Mouse (Mus musculus): ENCODE measurements around the gene Spink4. TPM values are rescaled to one million over a fixed set of nuclear protein-coding genes. Genes with fewer than 3 reads are reported as not detected.

Spink4 gene
- not detected in 2 replicates for total RNA-seq (2012; rRNA removed)

DNA sequence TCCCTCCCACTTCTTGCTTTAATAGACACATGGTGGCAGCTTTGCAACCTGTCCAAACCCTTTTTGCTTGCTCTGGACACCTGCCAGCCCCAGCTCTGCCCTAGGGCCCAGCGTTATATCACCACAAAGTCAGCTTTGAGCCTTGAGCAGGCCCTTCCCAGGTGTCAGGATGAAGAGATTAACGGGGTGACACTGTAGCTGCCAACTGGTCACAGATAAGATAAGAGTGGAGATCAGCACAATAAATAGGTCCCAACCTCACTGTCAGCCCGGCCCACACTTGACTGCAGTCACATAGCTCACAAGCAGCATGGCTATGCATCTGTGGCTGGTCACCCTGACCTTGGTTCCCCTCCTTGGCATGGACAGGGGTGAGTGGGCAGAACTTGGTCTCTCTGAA is at the start of gene Spink4:
Gene Spink4 (plus strand): TSS at position 268 of the 400 bp plus-strand sequence.
- no peak within 1 kb of the TSS for H3K9ac ChIP-seq (ENCODE audit: insufficient read depth, low read depth, low read length, poor library complexity, severe bottlenecking)
- H3K9me3 ChIP-seq (ENCODE audit: control insufficient read depth, insufficient read depth, low read depth, low read length) = no peaks in the 10 kb centered on the region
- H3K27ac ChIP-seq (ENCODE audit: insufficient read depth, low read depth, low read length, poor library complexity, severe bottlenecking) = no peak within 1 kb of the TSS
- H3K4me1 ChIP-seq (ENCODE audit: control insufficient read depth in 2 of 2, insufficient read depth in 2 of 2, low read length in 2 of 2, poor library complexity in 1 of 2) = peaks cover 2 to 6% of the 10 kb centered on the region in 2 experiments; a peak in 3 of 4 replicates
- no peak for DNase-seq (ENCODE audit: low read depth, low spot score)
- TF ChIP-seq HCFC1 (IDR thresholded peaks at IDR 0.05; ENCODE audit: borderline replicate concordance, insufficient read depth, low read length) (no peak), ZNF384 (IDR thresholded peaks at IDR 0.05; ENCODE audit: low read depth, low read length) (no peak), CHD2 (IDR thresholded peaks at IDR 0.05; ENCODE audit: low read depth, low read length) (no peak), MAFK (IDR thresholded peaks at IDR 0.05; ENCODE audit: insufficient read depth, low read depth, low read length) (no peak), ZC3H11A (IDR thresholded peaks at IDR 0.05; ENCODE audit: borderline replicate concordance, low read depth, low read length) (no peak)
- in situ Hi-C loops (cut with MboI; ENCODE audit: low sequenced_read_pairs in 2 of 2, unreplicated experiment in 2 of 2) = no loop called here
- H3K4me3 ChIP-seq (ENCODE audit: insufficient read depth in 1 of 2, low read depth in 1 of 2, low read length in 2 of 2, poor library complexity in 1 of 2, severe bottlenecking in 1 of 2) = no peak within 1 kb of the TSS
- no peaks in the 10 kb centered on the region for H3K36me3 ChIP-seq (ENCODE audit: control insufficient read depth, insufficient read depth, low read length, poor library complexity, severe bottlenecking)

DNA sequence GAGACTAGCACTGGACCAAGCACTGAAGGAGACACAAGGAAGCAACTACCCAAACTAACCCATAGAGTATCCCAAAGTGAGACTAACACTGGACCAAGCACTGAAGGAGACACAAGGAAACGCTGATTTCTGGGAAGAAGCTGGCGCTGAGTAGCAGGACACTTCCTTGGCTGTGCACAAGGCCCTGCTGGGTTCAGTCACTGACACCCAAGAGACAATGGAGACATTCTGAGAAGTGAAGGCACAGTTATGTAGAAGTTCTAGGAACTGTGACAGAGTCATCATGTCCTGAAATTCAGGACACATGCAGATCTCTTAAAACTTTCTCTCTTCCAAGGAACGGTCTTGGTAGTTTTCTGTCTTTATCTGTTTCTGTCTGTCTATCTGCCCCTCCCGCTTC is 49.6 kb upstream of the Spink4 start:
- Histone ChIP-seq H3K4me1 (ENCODE audit: control insufficient read depth in 2 of 2, insufficient read depth in 2 of 2, low read length in 2 of 2, poor library complexity in 1 of 2) (peaks cover 3 to 7% of the 10 kb centered on the region in 2 experiments; a peak in 2 of 4 replicates), H3K27ac (ENCODE audit: insufficient read depth, low read depth, low read length, poor library complexity, severe bottlenecking) (no peak overlapping the region), H3K36me3 (ENCODE audit: control insufficient read depth, insufficient read depth, low read length, poor library complexity, severe bottlenecking) (no peaks in the 10 kb centered on the region), H3K4me3 (ENCODE audit: insufficient read depth in 1 of 2, low read depth in 1 of 2, low read length in 2 of 2, poor library complexity in 1 of 2, severe bottlenecking in 1 of 2) (no peak overlapping the region), H3K9me3 (ENCODE audit: control insufficient read depth, insufficient read depth, low read depth, low read length) (no peaks in the 10 kb centered on the region), H3K9ac (ENCODE audit: insufficient read depth, low read depth, low read length, poor library complexity, severe bottlenecking) (no peak overlapping the region)
- TF ChIP-seq HCFC1 (IDR thresholded peaks at IDR 0.05; ENCODE audit: borderline replicate concordance, insufficient read depth, low read length) (no peak), MAFK (IDR thresholded peaks at IDR 0.05; ENCODE audit: insufficient read depth, low read depth, low read length) (no peak), CHD2 (IDR thresholded peaks at IDR 0.05; ENCODE audit: low read depth, low read length) (no peak), ZNF384 (IDR thresholded peaks at IDR 0.05; ENCODE audit: low read depth, low read length) (no peak), ZC3H11A (IDR thresholded peaks at IDR 0.05; ENCODE audit: borderline replicate concordance, low read depth, low read length) (no peak)
- in situ Hi-C loops (cut with MboI; ENCODE audit: low sequenced_read_pairs in 2 of 2, unreplicated experiment in 2 of 2) = no loop called here
- no peak for DNase-seq (ENCODE audit: low read depth, low spot score)

DNA sequence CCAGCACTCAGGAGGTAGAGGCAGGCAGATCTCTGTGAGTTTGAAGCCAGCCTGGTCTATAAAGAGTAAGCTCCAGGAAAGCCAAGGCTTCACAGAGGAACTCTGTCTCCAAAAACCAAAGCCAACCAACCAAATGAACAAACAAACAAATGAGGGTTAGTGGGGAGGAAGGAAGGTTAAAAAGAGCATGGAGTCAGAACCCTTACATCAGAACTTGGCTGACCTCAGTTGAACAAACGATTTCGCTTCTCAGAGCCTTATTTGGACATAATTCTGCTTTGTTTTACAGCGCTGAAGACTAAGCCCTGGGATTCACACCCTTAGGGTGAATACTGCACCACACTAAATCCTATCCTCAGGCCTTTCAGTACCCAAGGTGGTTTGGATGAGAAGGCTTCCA is 47.7 kb upstream of the Spink4 start:
- in situ Hi-C loops (cut with MboI; ENCODE audit: low sequenced_read_pairs in 2 of 2, unreplicated experiment in 2 of 2) = no loop called here
- no peak overlapping the region for H3K27ac ChIP-seq (ENCODE audit: insufficient read depth, low read depth, low read length, poor library complexity, severe bottlenecking)
- no peak for DNase-seq (ENCODE audit: low read depth, low spot score)

DNA sequence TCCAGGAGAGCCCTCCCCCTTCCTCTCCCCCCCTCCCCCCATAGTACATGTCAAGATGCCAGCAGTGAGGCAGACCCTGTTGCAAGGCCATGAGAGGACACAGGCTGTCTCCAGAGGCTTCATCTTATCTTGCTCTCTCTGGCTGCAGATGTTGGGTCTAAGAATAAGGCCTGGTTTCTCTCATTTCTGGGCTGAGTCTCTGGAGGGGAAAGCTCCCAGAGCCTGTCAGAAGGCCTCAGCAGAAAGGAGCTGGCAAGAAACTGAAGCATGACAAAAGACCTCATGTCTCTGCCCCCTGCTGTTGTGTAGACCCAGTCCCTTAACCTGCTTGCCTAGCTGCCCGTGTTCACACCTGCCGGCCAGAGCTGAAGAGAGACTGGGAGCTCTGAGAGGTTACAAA is 46.5 kb upstream of the Spink4 start:
- no peaks in the 10 kb centered on the region for H3K36me3 ChIP-seq (ENCODE audit: control insufficient read depth, insufficient read depth, low read length, poor library complexity, severe bottlenecking)
- in situ Hi-C loops (cut with MboI; ENCODE audit: low sequenced_read_pairs in 2 of 2, unreplicated experiment in 2 of 2) = no loop called here
- no peak for DNase-seq (ENCODE audit: low read depth, low spot score)
- no peak overlapping the region for H3K9ac ChIP-seq (ENCODE audit: insufficient read depth, low read depth, low read length, poor library complexity, severe bottlenecking)
- H3K4me1 ChIP-seq (ENCODE audit: control insufficient read depth in 2 of 2, insufficient read depth in 2 of 2, low read length in 2 of 2, poor library complexity in 1 of 2) = peaks cover 13% of the 10 kb centered on the region in 2 experiments; a peak in 3 of 4 replicates
- no peak overlapping the region for H3K27ac ChIP-seq (ENCODE audit: insufficient read depth, low read depth, low read length, poor library complexity, severe bottlenecking)
- TF ChIP-seq MAFK (IDR thresholded peaks at IDR 0.05; ENCODE audit: insufficient read depth, low read depth, low read length) (no peak), CHD2 (IDR thresholded peaks at IDR 0.05; ENCODE audit: low read depth, low read length) (no peak), HCFC1 (IDR thresholded peaks at IDR 0.05; ENCODE audit: borderline replicate concordance, insufficient read depth, low read length) (no peak), ZC3H11A (IDR thresholded peaks at IDR 0.05; ENCODE audit: borderline replicate concordance, low read depth, low read length) (no peak), ZNF384 (IDR thresholded peaks at IDR 0.05; ENCODE audit: low read depth, low read length) (no peak)
- no peaks in the 10 kb centered on the region for H3K9me3 ChIP-seq (ENCODE audit: control insufficient read depth, insufficient read depth, low read depth, low read length)
- H3K4me3 ChIP-seq (ENCODE audit: insufficient read depth in 1 of 2, low read depth in 1 of 2, low read length in 2 of 2, poor library complexity in 1 of 2, severe bottlenecking in 1 of 2) = no peak overlapping the region

More for the DNA sequence above, 47.7 kb upstream of the Spink4 start:
- Histone ChIP-seq H3K4me3 (ENCODE audit: insufficient read depth in 1 of 2, low read depth in 1 of 2, low read length in 2 of 2, poor library complexity in 1 of 2, severe bottlenecking in 1 of 2) (no peak overlapping the region), H3K4me1 (ENCODE audit: control insufficient read depth in 2 of 2, insufficient read depth in 2 of 2, low read length in 2 of 2, poor library complexity in 1 of 2) (peaks cover 5 to 13% of the 10 kb centered on the region in 2 experiments; a peak in 2 of 4 replicates), H3K9me3 (ENCODE audit: control insufficient read depth, insufficient read depth, low read depth, low read length) (no peaks in the 10 kb centered on the region), H3K9ac (ENCODE audit: insufficient read depth, low read depth, low read length, poor library complexity, severe bottlenecking) (no peak overlapping the region), H3K36me3 (ENCODE audit: control insufficient read depth, insufficient read depth, low read length, poor library complexity, severe bottlenecking) (no peaks in the 10 kb centered on the region)
- no peak for TF ChIP-seq MAFK (IDR thresholded peaks at IDR 0.05; ENCODE audit: insufficient read depth, low read depth, low read length)
- no peak for TF ChIP-seq CHD2 (IDR thresholded peaks at IDR 0.05; ENCODE audit: low read depth, low read length)
- TF ChIP-seq ZNF384 (IDR thresholded peaks at IDR 0.05; ENCODE audit: low read depth, low read length) = no peak
- TF ChIP-seq HCFC1 (IDR thresholded peaks at IDR 0.05; ENCODE audit: borderline replicate concordance, insufficient read depth, low read length) = no peak
- no peak for TF ChIP-seq ZC3H11A (IDR thresholded peaks at IDR 0.05; ENCODE audit: borderline replicate concordance, low read depth, low read length)

All from ES-E14 (cell line).